Mouse (Mus musculus): Measurements from ENCODE around the gene Dand5. TPM values are rescaled to one million over a fixed set of nuclear protein-coding genes. Genes with fewer than 3 reads are reported as not detected.

Gene Dand5
- total RNA-seq, 2 experiments from 2014 or later: 10.3 to 10.9 TPM

GRCm38 (mm10) chr8:84787523-84788302 is 34.9 kb downstream of the Dand5 start:
- intact Hi-C loops (cut with DNase I): no loop called here
- no peak for DNase-seq (ENCODE audit: low spot score in 2 of 2)

GRCm38 (mm10) chr8:84786801-84787467 is 35.7 kb downstream of the Dand5 start:
- no peak for DNase-seq (ENCODE audit: low spot score in 2 of 2)
- intact Hi-C loops (cut with DNase I): no loop called here

GRCm38 (mm10) chr8:84785756-84786677 is 36.6 kb downstream of the Dand5 start:
- intact Hi-C loops (cut with DNase I): no loop called here
- no peak for DNase-seq (ENCODE audit: low spot score in 2 of 2)

- no peak for DNase-seq (ENCODE audit: low spot score in 2 of 2)
- intact Hi-C loops (cut with DNase I): no loop called here
Measured at GRCm38 (mm10) chr8:84785506-84785755, 37.2 kb downstream of the Dand5 start.

- no peak for DNase-seq (ENCODE audit: low spot score in 2 of 2)
- intact Hi-C loops (cut with DNase I): no loop called here
Measured at GRCm38 (mm10) chr8:84784681-84785505, 37.7 kb downstream of the Dand5 start.

GRCm38 (mm10) chr8:84783919-84784581 is 38.6 kb downstream of the Dand5 start:
- no peak for DNase-seq (ENCODE audit: low spot score in 2 of 2)
- intact Hi-C loops (cut with DNase I): no loop called here

- intact Hi-C loops (cut with DNase I): no loop called here
- no peak for DNase-seq (ENCODE audit: low spot score in 2 of 2)
Measured at GRCm38 (mm10) chr8:84783198-84783918, 39.3 kb downstream of the Dand5 start.

- intact Hi-C loops (cut with DNase I): no loop called here
- DNase-seq (ENCODE audit: low spot score in 2 of 2): no peak
Measured at GRCm38 (mm10) chr8:84782680-84783079, 39.9 kb downstream of the Dand5 start.

GRCm38 (mm10) chr8:84781686-84782505 is 40.7 kb downstream of the Dand5 start:
- DNase-seq (ENCODE audit: low spot score in 2 of 2): no peak
- intact Hi-C loops (cut with DNase I): no loop called here

- intact Hi-C loops (cut with DNase I): no loop called here
- DNase-seq (ENCODE audit: low spot score in 2 of 2): no peak
Measured at GRCm38 (mm10) chr8:84780949-84781680, 41.5 kb downstream of the Dand5 start.

- DNase-seq (ENCODE audit: low spot score in 2 of 2): no peak
- intact Hi-C loops (cut with DNase I): no loop called here
Measured at GRCm38 (mm10) chr8:84780225-84780555, 42.4 kb downstream of the Dand5 start.

GRCm38 (mm10) chr8:84779519-84780224 is 43.0 kb downstream of the Dand5 start:
- DNase-seq (ENCODE audit: low spot score in 2 of 2): peak in 1 of 2 experiments; percentile 62
- intact Hi-C loops (cut with DNase I): no loop called here

GRCm38 (mm10) chr8:84778638-84779380 is 43.8 kb downstream of the Dand5 start:
- DNase-seq (ENCODE audit: low spot score in 2 of 2): no peak
- intact Hi-C loops (cut with DNase I): no loop called here

- intact Hi-C loops (cut with DNase I): no loop called here
- DNase-seq (ENCODE audit: low spot score in 2 of 2): no peak
Measured at GRCm38 (mm10) chr8:84777899-84778637, 44.6 kb downstream of the Dand5 start.

GRCm38 (mm10) chr8:84776569-84776968 is 46.1 kb downstream of the Dand5 start:
- DNase-seq (ENCODE audit: low spot score in 2 of 2): no peak
- intact Hi-C loops (cut with DNase I): no loop called here

Data from left cerebral cortex, postnatal 36 days (tissue).